Mouse (Mus musculus): ENCODE measurements around the gene Ndufs1. TPM values are rescaled to one million over a fixed set of nuclear protein-coding genes. Genes with fewer than 3 reads are reported as not detected.
A peak's percentile ranks its signal among the peaks of the same experiment; 100 is the strongest.
"Not testable (repeated sequence)": the region's sequence is repeated elsewhere in the genome, so short reads cannot be mapped to it uniquely, and the experiment has no call there.

Gene Ndufs1
- polyA plus RNA-seq, 1 experiment from 2014 or later = 125 TPM

DNA sequence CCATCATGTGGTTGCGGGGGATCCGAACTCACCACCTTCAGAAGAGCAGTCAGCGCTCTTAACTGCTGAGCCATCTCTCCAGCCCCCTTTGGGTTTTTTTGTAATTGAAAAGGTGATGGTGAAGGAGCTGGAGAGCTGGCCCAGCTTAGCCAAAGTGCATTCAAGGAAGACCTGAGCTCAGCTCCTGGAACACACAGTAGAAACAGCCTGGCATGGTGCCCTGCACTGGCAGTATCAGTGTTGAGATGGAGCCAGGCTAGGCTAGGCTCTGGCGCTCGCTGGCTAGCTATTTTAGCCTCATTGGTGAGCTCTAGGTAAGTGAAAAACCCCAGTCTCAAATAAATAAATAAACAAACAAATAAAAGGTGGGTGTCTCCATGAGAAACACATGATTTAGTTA is 5.6 kb upstream of the Ndufs1 start:
- no peak overlapping the region for H3K9ac ChIP-seq
- no peak overlapping the region for H3K4me2 ChIP-seq
- peaks cover 31% of the 10 kb centered on the region for H3K36me3 ChIP-seq
- H3K27ac ChIP-seq = no peak overlapping the region
- WGBS = 83% methylated on average over 5 of the region's 5 CpGs
- no peak for ATAC-seq (ENCODE audit: insufficient number of reproducible peaks, insufficient read depth, low FRiP score, low TSS enrichment, low read depth)
- no peaks in the 10 kb centered on the region for H3K9me3 ChIP-seq
- no peaks in the 10 kb centered on the region for H3K27me3 ChIP-seq
- peaks cover 12% of the 10 kb centered on the region for H3K4me1 ChIP-seq
- H3K4me3 ChIP-seq = no peak overlapping the region

DNA sequence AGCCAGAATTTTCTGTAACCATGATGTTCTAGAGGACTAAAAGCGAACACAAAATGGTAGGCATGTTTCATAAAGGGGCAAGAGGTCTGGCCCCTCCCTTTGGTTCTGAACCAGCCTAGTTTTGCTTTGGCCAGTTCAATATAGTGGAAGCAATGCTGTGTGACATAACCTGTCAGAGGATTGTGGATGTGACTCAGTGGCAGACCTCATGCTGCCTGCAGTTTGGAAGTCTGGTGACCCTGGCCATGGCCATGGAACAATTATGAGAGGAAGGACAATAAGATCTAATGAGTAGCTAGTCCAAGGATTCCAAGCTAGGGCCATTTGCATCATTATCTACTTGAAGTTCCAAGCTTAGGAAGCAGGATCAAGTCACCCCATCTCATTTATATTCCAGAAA is 4.8 kb upstream of the Ndufs1 start:
- WGBS = 95% methylated on average over 1 of the region's 1 CpGs
- peaks cover 12% of the 10 kb centered on the region for H3K4me1 ChIP-seq
- H3K9me3 ChIP-seq = no peaks in the 10 kb centered on the region
- no peak overlapping the region for H3K4me2 ChIP-seq
- ATAC-seq (ENCODE audit: insufficient number of reproducible peaks, insufficient read depth, low FRiP score, low TSS enrichment, low read depth) = no peak
- H3K27ac ChIP-seq = peak overlapping the region; percentile 22; the same call in 1 of the 2 replicates
- no peak overlapping the region for H3K9ac ChIP-seq
- no peak overlapping the region for H3K4me3 ChIP-seq
- peaks cover 31% of the 10 kb centered on the region for H3K36me3 ChIP-seq
- no peaks in the 10 kb centered on the region for H3K27me3 ChIP-seq

DNA sequence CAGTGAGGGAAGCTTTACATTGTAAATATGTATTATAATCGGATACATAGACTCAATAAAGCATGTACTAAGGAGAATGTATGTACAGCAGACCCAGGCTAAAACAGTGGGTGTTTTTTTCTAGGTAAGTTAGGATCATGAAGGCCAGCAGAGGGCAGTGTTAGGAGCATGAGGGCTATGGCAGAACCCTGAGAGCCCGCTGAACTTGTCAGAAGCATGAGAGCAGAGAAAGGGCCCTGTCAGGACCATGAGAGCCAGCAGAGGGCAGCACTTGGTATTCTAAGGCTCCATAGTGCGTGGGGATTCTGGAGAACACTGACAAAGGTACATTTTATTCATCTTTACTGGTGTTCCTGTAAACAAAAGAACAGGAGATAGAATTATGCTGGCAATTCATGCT is 4.4 kb upstream of the Ndufs1 start:
- Histone ChIP-seq H3K36me3 (peaks cover 31% of the 10 kb centered on the region), H3K4me1 (peaks cover 12% of the 10 kb centered on the region), H3K27me3 (no peaks in the 10 kb centered on the region), H3K4me2 (no peak overlapping the region), H3K9me3 (no peaks in the 10 kb centered on the region), H3K4me3 (no peak overlapping the region), H3K9ac (no peak overlapping the region), H3K27ac (peak overlapping the region; percentile 22; the same call in 1 of the 2 replicates)
- 2% methylated on average over 3 of the region's 3 CpGs for WGBS
- peak; percentile 56 for ATAC-seq (ENCODE audit: insufficient number of reproducible peaks, insufficient read depth, low FRiP score, low TSS enrichment, low read depth)

DNA sequence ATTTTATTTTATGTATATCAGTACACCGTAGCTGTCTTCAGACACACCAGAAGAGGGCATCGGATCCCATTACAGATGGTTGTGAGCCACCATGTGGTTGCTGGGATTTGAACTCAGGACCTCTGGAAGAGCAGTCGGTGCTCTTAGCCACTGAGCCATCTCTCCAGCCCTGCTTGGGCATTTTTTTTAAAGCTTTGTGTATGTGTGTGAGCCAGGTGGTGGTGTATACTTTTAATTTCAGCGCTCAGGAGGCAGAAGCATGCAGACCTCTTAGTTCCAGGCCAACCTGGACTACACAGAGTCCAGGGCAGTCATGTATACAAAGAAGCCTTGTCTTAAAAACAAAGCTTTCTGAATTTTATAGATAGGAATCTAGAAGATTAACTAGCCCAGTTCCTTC is 3.9 kb upstream of the Ndufs1 start:
- peaks cover 14% of the 10 kb centered on the region for H3K4me1 ChIP-seq
- H3K9me3 ChIP-seq; H3K4me2 ChIP-seq; H3K9ac ChIP-seq; ATAC-seq (ENCODE audit: insufficient number of reproducible peaks, insufficient read depth, low FRiP score, low TSS enrichment, low read depth); H3K27me3 ChIP-seq; H3K4me3 ChIP-seq: not testable (repeated sequence)
- peaks cover 31% of the 10 kb centered on the region for H3K36me3 ChIP-seq
- H3K27ac ChIP-seq = 0 out of 2 replicates have a peak overlapping the region, but pooled peaks have one; percentile 22
- 57% methylated on average over 4 of the region's 4 CpGs for WGBS

DNA sequence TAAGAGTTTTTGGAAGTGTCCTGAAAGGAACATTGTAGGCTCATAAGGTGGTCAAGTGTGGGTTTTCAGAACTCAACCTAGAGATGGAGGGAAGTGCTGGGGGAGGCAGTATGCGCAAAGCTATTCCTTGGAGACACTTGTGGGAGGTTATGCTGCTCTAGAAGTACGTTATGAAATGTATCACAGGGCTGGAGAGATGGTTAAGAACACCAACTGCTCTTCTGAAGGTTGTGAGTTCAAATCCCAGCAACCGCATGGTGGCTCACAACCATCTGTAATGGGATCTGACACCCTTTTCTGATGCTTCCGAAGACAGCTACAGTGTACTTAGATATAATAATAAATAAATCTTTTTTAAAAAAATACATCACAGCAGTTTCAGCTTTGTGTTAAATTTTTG is 3.5 kb upstream of the Ndufs1 start:
- Histone ChIP-seq H3K9me3 (no peaks in the 10 kb centered on the region), H3K4me2 (no peak overlapping the region), H3K36me3 (peaks cover 31% of the 10 kb centered on the region), H3K27ac (no peak overlapping the region), H3K9ac (no peak overlapping the region), H3K27me3 (no peaks in the 10 kb centered on the region), H3K4me3 (no peak overlapping the region), H3K4me1 (peaks cover 18% of the 10 kb centered on the region)
- WGBS = 91% methylated on average over 4 of the region's 4 CpGs
- ATAC-seq (ENCODE audit: insufficient number of reproducible peaks, insufficient read depth, low FRiP score, low TSS enrichment, low read depth) = no peak

DNA sequence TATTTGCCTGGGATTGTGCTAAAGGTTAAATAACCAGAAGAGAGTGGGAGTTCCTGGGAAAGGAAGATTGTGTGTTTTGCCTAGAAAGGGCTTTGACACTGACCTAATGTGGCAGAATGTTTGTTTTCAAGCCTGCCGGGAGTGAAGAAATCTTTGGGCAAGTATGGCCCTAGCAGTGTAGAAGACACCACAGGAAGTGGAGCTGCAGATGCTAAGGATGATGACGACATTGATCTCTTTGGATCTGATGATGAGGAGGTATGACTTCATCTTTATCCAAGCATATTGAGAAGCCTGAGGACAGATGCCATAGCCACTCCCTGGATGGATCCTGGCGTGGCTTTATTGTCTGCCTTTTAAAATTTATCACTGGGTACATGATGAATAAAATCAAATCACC is 1.7 kb upstream of the Ndufs1 start:
- H3K27me3 ChIP-seq = no peaks in the 10 kb centered on the region
- H3K36me3 ChIP-seq = peaks cover 31% of the 10 kb centered on the region
- no peaks in the 10 kb centered on the region for H3K9me3 ChIP-seq
- WGBS = 76% methylated on average over 3 of the region's 3 CpGs
- peak overlapping the region; percentile 94 for H3K4me3 ChIP-seq
- no peak for ATAC-seq (ENCODE audit: insufficient number of reproducible peaks, insufficient read depth, low FRiP score, low TSS enrichment, low read depth)
- peak overlapping the region; percentile 77 for H3K4me2 ChIP-seq
- H3K9ac ChIP-seq = peak overlapping the region; percentile 97; the same call in 1 of the 2 replicates
- peaks cover 24% of the 10 kb centered on the region for H3K4me1 ChIP-seq
- H3K27ac ChIP-seq = no peak overlapping the region

DNA sequence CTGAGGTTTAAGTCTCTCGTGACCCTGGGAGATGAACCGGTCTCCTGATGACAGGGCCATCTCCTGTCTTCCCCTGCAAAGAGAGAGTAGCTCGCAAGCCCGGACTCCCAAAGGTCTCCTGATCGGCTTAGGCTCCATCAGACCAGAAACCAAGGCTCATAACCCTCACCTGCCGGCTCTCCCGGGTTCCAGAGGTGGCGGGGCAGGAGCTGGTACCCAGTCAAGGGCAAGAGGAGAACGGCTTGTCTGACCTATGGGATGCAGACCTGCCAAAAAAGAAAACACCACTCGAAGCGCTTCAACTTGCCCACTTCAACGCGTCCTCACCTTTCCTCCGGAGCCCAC is 402 bp downstream of the Ndufs1 start:
- H3K36me3 ChIP-seq = peaks cover 36% of the 10 kb centered on the region
- peak overlapping the region; percentile 77 for H3K4me2 ChIP-seq
- peak; percentile 7; the same call in 1 of the 2 replicates for ATAC-seq (ENCODE audit: insufficient number of reproducible peaks, insufficient read depth, low FRiP score, low TSS enrichment, low read depth)
- no peaks in the 10 kb centered on the region for H3K27me3 ChIP-seq
- under 1% methylated on average over 14 of the region's 14 CpGs for WGBS
- no peaks in the 10 kb centered on the region for H3K9me3 ChIP-seq
- peak overlapping the region; percentile 97 for H3K9ac ChIP-seq
- peak overlapping the region; percentile 93 for H3K27ac ChIP-seq
- peaks cover 24% of the 10 kb centered on the region for H3K4me1 ChIP-seq
- peak overlapping the region; percentile 94 for H3K4me3 ChIP-seq

DNA sequence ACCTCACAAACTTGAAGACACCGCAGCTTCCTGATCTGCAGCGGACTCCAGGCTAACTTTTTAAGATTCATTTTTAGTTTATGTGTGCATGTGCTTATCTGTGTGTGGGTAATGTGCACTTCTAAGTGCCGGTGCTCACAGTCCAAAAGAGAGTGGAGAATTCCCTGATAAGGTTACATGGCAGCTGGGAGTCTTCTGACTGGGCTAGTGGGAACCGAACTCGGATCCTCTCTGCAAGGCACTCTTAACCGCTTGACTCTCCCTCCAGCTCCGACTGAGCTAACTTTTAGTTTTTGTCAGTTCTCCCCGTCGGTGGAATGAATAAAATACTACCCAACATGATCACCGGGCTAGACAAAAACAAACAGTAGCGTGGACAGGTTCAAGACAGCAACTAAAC is 780 bp downstream of the Ndufs1 start:
- Histone ChIP-seq H3K4me2 (peak overlapping the region; percentile 77), H3K9ac (peak overlapping the region; percentile 97), H3K4me1 (peaks cover 24% of the 10 kb centered on the region), H3K4me3 (peak overlapping the region; percentile 94), H3K27me3 (no peaks in the 10 kb centered on the region), H3K36me3 (peaks cover 40% of the 10 kb centered on the region), H3K27ac (peak overlapping the region; percentile 93), H3K9me3 (no peaks in the 10 kb centered on the region)
- WGBS = 11% methylated on average over 11 of the region's 11 CpGs
- ATAC-seq (ENCODE audit: insufficient number of reproducible peaks, insufficient read depth, low FRiP score, low TSS enrichment, low read depth) = no peak

DNA sequence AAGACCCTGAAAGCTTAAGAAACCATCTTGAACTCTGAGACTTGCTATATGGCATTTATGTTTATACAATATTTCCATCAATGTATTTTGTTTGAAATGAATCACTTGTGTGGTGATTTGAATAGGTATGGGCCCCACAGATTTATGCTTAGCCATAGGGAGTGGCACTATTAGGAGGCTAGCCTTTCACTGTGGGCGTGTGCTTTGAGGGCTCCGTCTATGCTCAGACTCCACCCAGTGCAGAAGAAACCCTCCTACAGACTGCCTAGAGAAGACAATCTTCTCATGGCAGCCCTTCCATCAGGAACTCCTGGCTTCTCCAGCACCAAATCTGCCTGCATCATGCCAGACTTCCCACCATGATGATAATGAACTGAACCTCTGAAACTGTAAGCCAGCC is 8.0 kb downstream of the Ndufs1 start:
- 79% methylated on average over 2 of the region's 2 CpGs for WGBS
- no peak overlapping the region for H3K4me2 ChIP-seq
- H3K27ac ChIP-seq = no peak overlapping the region
- no peak for ATAC-seq (ENCODE audit: insufficient number of reproducible peaks, insufficient read depth, low FRiP score, low TSS enrichment, low read depth)
- peaks cover 67% of the 10 kb centered on the region for H3K36me3 ChIP-seq
- no peaks in the 10 kb centered on the region for H3K4me1 ChIP-seq
- no peak overlapping the region for H3K9ac ChIP-seq
- no peaks in the 10 kb centered on the region for H3K9me3 ChIP-seq
- H3K27me3 ChIP-seq = no peaks in the 10 kb centered on the region
- no peak overlapping the region for H3K4me3 ChIP-seq

DNA sequence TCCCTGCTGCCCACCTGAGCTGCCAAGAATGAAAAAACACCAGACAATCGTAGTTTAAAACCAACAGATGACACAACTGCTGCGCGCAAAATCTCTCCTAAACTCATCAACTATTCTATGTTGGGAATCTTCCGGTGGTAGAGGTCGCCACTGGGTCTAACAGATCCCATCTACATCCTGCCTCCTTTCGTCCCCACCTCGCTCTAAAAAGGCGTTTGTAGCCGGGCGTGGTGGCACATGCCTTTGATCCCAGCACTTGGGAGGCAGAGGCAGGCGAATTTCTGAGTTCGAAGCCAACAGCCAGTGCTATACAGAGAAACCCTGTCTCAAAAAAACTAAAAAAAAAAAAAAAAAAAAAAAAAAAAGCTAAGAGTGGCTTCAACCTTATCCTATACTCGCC is 36.4 kb downstream of the Ndufs1 start:
- H3K9ac ChIP-seq = no peak overlapping the region
- H3K27ac ChIP-seq = no peak overlapping the region
- WGBS = 98% methylated on average over 13 of the region's 13 CpGs
- no peak overlapping the region for H3K4me2 ChIP-seq
- H3K27me3 ChIP-seq = no peaks in the 10 kb centered on the region
- H3K9me3 ChIP-seq = no peaks in the 10 kb centered on the region
- peaks cover 51% of the 10 kb centered on the region for H3K36me3 ChIP-seq
- ATAC-seq (ENCODE audit: insufficient number of reproducible peaks, insufficient read depth, low FRiP score, low TSS enrichment, low read depth) = no peak
- H3K4me3 ChIP-seq = no peak overlapping the region
- no peaks in the 10 kb centered on the region for H3K4me1 ChIP-seq

DNA sequence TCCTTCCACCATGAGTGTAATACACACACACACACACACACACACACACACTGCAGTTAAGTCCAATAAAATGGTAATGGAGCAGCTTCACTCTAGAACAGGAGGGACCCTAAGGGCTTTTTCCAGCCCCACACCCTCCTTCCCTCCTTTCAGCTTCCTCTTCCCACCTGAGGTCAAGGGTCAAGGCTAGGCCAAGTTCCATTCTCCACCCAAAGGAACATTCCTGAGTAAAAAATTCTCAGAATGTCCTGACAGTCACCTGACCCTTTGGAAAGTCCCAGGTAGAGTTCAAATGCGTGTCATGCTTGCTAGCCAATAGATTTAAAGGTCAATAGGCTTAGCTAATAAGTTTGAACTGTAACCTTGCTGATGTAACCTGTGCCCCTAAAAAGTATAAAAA is 38.0 kb downstream of the Ndufs1 start:
- WGBS = 81% methylated on average over 1 of the region's 1 CpGs
- ATAC-seq (ENCODE audit: insufficient number of reproducible peaks, insufficient read depth, low FRiP score, low TSS enrichment, low read depth); H3K9me3 ChIP-seq; H3K27ac ChIP-seq; H3K4me3 ChIP-seq; H3K4me1 ChIP-seq; H3K9ac ChIP-seq; H3K27me3 ChIP-seq; H3K4me2 ChIP-seq: not testable (repeated sequence)
- H3K36me3 ChIP-seq = peaks cover 34% of the 10 kb centered on the region

DNA sequence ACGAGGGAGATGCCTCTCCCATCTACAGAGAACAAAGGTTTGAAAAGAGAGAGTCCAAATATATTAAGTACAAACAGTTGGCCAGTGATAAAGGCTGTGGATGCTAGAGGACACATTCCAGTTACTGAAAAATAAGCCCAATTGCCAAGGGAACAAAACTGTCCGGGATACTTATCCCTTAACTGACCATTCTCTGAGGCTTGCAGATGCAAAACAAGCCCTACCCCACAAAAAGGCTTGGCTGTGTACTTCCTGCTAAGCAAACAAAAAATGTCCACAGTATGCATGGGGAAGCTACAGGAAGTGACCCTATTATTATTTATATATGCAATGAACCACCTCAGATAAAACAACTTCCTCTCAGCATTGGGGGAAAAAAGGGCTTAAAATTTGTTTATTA is 38.7 kb downstream of the Ndufs1 start:
- Histone ChIP-seq H3K4me2 (no peak overlapping the region), H3K4me3 (no peak overlapping the region), H3K27me3 (no peaks in the 10 kb centered on the region), H3K9me3 (no peaks in the 10 kb centered on the region), H3K36me3 (peaks cover 30% of the 10 kb centered on the region), H3K27ac (no peak overlapping the region), H3K4me1 (no peaks in the 10 kb centered on the region), H3K9ac (no peak overlapping the region)
- ATAC-seq (ENCODE audit: insufficient number of reproducible peaks, insufficient read depth, low FRiP score, low TSS enrichment, low read depth) = no peak
- 79% methylated on average over 2 of the region's 2 CpGs for WGBS

DNA sequence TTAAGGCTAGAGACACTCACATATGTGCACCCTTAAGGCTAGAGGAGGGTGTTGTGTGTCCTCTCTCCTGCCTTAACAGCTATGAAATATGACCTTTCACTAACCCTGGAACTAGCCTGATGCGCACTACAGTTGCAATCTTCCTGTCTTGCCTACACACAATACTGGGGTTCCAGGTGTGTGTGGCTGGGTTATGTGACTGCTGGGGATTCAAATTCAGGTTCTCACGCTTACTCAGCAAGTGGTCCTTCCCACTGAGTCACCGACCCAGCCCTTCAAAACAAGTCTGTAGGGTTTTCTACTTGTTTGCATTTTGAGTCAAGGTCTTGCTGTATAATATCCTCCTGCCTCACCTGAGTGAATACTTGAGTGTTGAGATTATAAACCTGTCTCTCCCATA is 42.1 kb downstream of the Ndufs1 start:
- WGBS = 74% methylated on average over 3 of the region's 3 CpGs
- Histone ChIP-seq H3K36me3 (peaks cover 11% of the 10 kb centered on the region), H3K4me1 (peaks cover 6% of the 10 kb centered on the region), H3K4me2 (no peak overlapping the region), H3K27ac (no peak overlapping the region), H3K9ac (no peak overlapping the region), H3K27me3 (no peaks in the 10 kb centered on the region), H3K4me3 (no peak overlapping the region), H3K9me3 (no peaks in the 10 kb centered on the region)
- no peak for ATAC-seq (ENCODE audit: insufficient number of reproducible peaks, insufficient read depth, low FRiP score, low TSS enrichment, low read depth)

Measured in embryonic facial prominence, embryonic 13.5 days (tissue).